Mouse (Mus musculus) testis, postnatal 14 days (tissue): ENCODE results near the gene Cfap97d1.

Experiments used
- DNase-seq: peaks from one replicate; pipeline ENCODE4 v3.0.0; 2021; ENCODE audit warnings: low spot score

Cfap97d1 gene

DNA sequence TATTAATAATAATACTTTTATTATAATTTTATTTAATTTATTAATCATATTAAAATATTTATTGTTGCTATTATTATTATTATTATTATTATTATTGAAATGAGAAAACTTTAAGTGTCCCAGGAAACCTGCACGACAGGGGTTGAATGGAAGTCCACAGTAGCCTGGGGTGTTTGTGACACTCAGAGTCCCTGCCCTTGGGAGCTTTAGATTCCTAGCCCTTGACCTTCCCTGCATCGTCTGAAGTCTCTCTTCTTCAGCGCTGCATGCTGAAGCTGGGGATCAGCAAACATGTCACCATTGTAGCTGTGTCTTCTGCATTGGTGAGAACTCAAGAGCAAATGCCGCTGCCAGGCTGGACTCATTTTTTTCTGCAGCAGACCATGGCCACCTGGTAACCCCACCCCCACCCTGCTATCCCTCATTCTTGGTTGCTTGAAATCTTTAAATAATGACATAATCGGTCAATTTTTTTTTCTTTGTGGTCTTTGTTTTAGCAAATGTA, 51.4 kb downstream of the Cfap97d1 start:
- DNase-seq = no peak

DNA sequence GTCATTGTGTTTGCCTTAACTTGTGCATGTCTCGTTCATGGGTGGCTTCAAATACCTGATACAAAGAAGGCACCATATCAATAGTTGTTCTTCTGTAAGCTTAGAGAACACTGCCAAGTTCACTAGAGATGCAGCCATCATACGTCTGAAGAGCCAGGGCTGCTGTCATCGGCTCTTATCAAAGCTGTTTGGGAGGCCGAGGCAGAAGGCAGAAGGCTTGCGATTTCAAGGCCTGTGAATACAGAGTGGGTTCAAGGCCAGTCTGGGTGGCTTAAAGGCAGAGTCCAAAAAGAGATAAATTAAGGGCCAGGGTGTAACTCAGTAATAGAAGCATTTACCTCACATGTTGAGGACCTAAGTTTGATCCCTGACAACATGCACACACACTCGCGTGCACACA, 52.3 kb downstream of the Cfap97d1 start:
- no peak for DNase-seq

DNA sequence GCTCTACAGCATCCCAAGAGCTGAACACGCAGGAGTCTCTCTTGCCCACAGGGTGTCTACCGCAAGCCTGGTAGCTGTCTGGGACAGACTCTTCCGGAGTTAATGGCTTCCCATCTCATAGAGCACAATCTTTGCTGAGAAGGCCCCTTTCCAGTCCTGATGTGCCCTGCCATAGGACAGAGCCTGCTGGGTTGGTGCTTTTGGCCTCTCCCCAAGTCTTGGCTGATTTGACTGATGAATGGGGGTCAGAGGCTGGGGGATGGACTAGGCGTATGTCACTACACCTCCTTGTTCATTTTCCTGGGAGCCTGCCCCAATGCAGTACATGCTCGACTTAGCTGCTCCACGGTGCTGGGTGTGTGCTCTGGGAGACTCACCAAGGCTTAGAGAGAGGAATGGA, 53.7 kb downstream of the Cfap97d1 start:
- no peak for DNase-seq

DNA sequence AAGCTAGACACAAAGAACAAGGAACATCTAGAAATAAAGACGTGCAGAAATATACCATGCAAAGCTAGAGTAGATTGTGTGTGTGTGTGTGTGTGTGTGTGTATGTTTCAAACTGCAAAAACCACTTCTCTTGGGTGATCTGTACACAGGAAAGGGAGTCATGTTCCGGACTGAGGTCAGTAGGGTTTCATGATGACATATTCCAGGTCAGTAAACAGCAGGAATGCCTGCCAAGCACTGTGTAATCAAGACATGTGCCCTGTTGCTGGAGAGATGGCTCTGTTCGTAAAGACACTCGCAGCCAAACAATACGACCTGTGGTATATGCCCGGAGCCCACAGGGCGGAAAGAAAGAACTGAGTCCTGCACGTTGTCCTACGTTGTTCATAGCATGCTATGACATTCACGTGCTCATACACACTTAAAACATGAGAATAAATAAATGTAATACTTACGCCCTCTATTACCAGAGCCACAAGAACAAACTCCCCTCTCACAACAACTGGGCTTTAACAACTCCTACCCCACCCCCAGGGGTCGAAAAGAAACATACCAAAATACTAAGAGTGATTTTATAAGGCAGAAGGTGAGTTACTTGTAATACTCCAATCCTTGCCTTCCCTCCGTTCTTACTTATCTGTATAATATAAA, 55.5 kb downstream of the Cfap97d1 start:
- DNase-seq = no peak

DNA sequence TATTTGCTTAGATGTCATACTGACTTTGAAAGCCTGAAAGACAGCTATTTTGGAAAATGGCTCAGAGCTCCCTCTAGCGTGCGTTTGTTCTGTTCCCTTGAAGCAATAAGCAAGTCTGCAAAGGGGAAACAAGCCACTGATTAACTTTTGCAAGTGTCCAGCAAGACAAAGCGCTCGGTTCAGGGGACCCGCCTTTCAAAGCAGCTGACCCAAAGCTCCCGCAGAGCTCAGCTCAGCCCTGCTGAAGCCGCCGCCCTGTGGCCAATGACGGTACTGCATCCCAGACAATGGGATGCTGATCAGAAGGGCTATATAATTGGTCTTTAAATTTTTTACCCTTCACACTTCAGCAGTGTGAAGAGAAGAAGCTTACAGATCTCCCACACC, 56.1 kb downstream of the Cfap97d1 start:
- DNase-seq = peak; percentile 82

DNA sequence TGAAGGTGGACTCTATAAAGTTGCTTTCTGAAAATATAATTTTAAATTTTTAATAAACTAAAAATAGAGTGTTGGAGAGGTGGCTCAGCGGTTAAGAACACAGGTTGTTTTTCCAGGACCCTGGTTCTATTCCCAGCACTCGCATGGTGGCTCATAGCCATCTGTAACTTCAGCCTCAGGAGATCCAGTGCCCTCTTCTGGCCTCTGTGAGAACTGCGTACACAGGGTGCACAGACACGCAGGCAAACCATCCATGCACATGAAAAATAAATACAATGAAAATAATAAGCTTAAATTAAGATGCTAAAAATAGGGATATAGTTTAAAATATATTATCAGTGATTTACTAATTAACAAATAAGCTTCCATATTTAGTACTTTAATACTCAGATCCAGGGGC, 56.6 kb downstream of the Cfap97d1 start:
- DNase-seq = no peak

DNA sequence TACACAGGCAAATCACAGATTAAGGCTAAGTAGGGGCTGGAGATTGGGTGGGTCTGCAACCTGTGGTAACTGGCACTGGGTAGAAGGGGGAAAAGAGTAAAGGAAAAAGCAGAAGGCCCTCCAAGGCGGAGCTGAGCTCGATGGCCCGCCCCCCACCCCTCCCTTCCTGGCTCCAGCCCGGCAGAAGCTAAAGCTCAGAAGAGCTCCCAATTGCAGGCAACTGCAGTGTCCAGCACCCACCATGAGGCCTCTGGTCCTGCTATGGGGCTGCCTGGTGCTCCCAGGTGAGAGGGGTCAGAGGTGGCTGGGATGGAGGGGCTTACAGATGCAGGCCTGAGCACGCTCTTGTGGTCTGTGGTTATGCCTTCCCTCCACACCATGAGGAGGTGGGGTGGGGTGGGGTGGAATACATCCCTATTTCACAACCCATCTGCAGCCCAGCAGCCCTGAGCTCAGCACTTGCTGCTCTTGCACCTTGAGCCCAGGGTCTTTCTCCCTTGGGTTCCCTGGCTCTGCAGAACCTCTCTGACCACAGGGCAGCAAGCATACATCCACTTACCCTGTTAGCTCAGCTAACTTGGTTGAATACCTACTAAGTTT, 57.4 kb downstream of the Cfap97d1 start, which contains the start of gene Cd300lg:
Cd300lg (plus strand) TSS at position 160 of the 600 bp plus-strand sequence.
- no peak for DNase-seq
